Mouse (Mus musculus): Measurements from ENCODE around the gene Tbc1d12.

The Tbc1d12 gene

DNA sequence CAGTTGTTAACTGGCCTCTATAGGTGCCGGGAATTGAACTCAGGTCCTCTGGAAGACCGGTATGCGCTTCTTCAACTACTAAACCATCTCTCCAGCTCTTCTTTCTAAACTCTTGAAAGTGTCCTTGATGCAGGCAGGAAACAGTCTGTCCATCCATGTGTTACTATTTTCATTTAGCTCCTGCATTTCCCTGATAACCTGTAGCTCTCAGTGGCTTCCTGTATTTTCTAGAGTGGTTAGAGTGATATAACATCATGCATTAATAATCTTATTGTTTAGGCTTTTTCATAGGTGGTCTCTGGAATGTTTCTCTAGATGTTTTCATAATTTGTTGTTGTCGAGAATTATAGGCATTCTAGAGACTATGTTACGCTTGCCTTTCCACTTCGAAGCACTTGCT is 26.1 kb downstream of the Tbc1d12 start:
- TF ChIP-seq GATA4 (IDR thresholded peaks at IDR 0.05; ENCODE audit: insufficient replicate concordance, low read length): no peak

DNA sequence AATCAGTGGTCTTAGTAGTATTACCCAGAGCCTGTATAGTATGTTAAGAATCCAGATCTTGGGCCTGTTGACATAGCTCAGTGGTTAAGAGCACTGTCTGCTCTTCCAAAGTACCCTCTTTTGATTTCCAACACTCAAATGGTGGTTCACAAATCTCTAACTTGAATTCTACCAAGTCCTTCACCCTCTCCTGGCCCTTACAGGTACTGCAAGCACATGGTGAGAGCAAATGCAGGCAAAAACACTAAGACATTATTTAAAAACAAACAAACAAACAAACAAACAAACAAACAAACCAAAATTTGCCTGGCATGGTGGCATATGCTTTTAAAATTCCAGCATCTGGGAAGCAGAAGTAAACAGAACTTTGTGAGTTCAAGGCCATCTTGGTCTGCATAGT is 43.9 kb downstream of the Tbc1d12 start:
- TF ChIP-seq GATA4 (IDR thresholded peaks at IDR 0.05; ENCODE audit: insufficient replicate concordance, low read length): no peak

DNA sequence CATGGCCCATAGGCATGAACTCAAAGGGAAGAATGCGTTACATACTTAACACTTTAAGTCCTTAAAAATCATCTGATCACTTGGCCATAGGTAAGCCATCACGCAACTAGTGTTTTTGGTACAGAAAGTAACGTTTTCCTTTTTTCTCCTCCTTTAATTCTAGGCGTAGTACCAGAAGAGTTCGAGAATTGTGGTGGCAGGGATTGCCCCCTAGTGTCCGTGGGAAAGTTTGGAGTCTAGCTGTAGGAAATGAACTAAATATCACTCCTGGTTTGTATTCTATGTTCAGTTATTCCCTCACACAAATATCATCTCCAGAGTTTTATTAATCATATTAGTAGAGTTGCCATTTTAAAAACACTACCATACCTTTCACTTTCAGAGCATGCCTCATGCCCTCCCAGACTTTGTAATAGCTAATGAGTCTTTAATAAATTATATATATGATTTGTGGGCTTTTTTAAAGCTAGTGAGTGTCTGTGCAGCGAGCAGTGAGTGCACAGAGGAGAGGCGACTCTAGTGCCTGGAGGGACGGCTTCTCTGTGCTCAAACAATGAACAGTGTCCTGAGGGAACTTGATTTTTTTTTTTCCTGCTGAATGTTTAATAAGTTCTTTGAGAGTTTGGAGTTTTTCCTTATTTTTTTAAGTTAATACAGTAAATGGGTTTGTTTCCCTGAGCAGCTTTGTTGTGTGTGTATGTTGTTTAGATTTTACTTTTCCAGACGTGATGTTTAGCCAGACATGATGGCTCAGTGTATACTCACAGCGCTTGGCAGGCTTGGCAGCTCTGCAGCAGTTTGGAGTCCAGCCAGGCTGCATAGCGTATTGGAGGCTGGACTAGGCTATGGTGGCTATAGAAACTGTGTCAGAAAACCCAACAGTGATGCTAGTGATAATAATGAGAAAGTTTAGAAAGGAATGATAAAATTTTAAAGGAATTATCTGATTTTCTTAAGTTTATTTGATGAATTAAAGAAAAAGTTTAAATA is 65.1 kb downstream of the Tbc1d12 start:
- no peak for TF ChIP-seq GATA4 (IDR thresholded peaks at IDR 0.05; ENCODE audit: insufficient replicate concordance, low read length)

DNA sequence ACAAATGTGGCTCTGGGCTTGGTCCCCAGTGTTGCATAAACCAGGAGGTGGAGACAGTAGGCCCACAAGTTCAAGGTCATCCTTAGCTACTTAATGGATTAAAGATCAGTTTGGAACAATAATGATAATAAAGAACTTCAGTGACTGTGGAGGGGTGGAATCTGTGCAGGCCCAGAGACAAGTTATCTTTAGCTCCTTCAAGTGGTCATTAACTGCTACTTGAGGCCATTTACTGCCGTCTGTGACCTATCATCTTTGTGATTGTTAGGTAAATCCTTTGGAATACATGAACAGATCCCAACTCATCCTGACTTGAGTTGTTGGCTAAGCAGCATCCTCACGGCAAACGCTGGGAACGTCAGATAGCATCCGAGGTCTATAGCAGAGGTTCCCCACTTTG is 66.1 kb downstream of the Tbc1d12 start:
- no peak for TF ChIP-seq GATA4 (IDR thresholded peaks at IDR 0.05; ENCODE audit: insufficient replicate concordance, low read length)

DNA sequence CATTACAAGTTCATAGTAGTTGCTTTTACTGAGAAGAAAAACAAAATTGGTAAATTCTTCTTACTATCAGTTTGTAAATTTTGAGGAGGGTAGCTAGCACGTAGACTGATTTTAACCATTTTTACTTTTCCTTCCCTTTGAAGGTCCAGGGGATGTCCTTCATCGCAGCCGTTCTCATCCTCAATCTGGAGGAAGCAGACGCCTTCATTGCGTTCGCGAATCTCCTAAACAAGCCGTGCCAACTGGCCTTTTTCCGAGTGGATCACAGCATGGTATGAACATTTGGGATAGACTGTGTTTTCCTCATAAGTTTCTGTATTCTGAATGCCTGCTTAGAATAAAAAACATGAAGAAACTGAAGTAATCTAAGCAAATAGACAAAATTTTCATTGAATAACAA is 77.4 kb downstream of the Tbc1d12 start:
- TF ChIP-seq GATA4 (IDR thresholded peaks at IDR 0.05; ENCODE audit: insufficient replicate concordance, low read length): no peak

DNA sequence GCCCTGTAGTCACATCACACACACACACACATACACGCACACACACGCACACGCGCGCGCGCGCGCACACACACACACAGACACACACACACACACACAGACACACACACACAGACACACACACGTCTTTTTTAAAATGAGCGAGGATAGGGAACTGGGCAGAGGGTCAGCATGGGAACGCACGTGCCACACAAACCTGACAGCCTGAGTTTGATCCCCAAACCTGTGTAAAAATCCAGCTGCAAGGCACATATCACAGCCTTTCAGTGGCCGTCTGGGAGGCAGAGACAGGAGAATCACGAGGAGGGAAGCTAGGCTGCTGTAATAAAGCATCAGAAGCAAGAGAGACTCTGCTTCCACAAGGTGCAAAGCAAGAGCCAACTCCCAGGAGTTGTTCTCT is 78.5 kb downstream of the Tbc1d12 start:
- no peak for TF ChIP-seq GATA4 (IDR thresholded peaks at IDR 0.05; ENCODE audit: insufficient replicate concordance, low read length)

DNA sequence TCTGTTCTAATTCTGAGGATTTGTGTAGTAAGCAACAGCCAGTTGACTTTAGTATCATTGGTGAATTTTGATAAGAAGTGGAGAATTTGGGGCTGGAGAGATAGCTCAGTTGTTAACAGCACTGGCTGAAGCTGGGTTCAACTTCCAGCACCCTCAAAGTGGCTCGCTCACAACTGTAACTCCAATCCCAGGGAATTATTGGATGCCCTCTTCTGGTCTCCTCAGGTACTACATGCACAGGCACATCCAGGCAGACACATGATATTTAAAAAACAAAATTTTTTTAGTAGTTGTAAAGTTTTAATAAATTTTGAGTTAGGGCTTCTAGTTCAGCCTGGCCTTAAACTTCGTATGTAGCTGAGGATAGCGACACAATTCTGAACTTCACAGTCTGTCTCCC is 79.3 kb downstream of the Tbc1d12 start:
- TF ChIP-seq GATA4 (IDR thresholded peaks at IDR 0.05; ENCODE audit: insufficient replicate concordance, low read length): no peak

DNA sequence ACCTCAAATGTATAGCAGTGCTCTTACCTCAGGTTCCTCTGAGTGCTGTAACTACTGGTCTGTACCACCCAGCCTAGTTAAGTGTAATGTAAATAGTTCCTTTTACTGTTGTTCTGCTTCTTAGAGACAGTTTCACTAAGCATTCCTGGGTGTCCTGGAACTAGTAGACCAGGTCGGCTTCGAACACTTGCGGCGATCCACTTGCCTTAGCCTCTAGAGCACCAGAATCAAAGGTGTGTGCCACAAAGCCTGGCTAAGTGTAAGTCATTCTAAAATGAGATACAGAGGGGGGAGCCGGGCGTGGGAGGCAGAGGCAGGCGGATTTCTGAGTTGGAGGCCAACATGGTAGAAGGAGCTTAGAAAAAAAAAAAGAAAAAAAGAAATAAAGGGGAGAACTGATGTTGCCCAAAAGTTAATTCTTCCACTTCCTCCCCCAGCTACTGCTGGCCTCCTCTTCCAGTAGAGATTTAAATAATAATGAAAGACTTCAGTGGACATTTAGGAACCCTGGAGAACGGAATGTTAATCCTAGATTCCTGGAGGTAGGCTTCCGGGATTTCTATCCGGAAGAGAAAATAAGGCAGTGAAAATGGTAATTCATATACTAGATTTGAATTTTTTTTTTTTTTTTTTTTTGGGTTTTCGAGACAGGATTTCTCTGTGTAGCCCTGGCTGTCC is 92.2 kb downstream of the Tbc1d12 start:
- no peak for TF ChIP-seq GATA4 (IDR thresholded peaks at IDR 0.05; ENCODE audit: insufficient replicate concordance, low read length)

DNA sequence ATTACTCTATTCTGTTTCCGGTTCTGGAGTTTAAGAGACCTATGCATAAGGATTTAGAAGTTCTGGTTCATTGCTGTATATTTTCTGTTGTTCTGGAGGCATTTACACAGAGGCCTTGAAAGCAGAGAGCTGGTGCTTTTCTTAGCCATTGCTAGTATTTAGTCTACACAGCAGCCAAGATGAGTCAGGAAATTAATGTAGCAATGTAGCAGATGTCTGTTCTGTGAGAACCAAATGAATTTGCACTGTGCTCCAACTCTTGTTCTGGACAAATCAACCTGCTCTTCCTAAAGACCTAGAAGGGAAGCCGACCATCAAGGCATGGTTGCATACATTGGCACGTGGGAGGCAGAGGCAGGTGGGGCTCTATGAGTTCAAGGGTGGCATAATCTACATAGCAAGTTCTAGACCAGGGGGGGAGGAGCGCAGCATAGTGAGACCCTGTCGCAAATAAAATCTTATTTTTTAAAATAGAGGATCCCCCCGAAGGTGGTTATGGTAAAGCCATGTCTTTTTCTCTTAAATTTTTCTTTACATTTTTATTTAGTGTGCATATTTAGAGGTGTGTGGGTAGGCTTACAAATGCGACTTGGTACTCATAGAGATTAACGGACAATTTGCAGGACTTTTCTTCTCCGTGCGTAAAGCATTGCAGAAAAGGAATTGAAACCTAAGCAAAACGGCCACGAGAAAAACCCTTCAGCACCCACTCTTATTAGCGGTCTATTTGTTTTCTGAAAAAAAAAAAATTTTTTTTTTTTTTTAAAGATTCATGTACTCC is 93.3 kb downstream of the Tbc1d12 start:
- no peak for TF ChIP-seq GATA4 (IDR thresholded peaks at IDR 0.05; ENCODE audit: insufficient replicate concordance, low read length)

DNA sequence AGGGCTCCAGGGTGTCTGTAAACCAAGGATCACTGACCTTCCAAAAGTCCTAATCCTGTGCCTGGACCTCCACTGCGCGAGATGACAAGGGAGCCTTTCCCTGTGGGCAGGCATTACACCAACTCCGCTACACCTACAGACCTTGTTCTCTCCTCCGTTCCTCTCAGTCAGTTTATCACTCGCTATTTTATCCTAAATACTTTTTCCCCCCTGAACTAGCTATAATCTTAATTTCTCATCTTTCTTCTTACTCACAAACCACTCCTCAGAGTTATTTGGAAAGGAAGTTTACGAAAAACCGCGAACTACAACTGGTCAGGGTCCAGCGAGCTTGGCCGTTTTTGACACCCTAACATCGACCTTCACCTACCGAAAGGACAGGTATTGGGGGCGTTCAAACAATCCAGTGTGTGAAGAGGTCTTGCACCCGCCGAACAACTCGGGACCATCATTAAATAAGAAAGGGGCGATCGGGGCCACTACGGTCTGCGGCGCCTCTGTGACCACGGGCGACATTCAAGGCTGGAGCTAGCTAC is 93.9 kb downstream of the Tbc1d12 start:
- TF ChIP-seq GATA4 (IDR thresholded peaks at IDR 0.05; ENCODE audit: insufficient replicate concordance, low read length): no peak

DNA sequence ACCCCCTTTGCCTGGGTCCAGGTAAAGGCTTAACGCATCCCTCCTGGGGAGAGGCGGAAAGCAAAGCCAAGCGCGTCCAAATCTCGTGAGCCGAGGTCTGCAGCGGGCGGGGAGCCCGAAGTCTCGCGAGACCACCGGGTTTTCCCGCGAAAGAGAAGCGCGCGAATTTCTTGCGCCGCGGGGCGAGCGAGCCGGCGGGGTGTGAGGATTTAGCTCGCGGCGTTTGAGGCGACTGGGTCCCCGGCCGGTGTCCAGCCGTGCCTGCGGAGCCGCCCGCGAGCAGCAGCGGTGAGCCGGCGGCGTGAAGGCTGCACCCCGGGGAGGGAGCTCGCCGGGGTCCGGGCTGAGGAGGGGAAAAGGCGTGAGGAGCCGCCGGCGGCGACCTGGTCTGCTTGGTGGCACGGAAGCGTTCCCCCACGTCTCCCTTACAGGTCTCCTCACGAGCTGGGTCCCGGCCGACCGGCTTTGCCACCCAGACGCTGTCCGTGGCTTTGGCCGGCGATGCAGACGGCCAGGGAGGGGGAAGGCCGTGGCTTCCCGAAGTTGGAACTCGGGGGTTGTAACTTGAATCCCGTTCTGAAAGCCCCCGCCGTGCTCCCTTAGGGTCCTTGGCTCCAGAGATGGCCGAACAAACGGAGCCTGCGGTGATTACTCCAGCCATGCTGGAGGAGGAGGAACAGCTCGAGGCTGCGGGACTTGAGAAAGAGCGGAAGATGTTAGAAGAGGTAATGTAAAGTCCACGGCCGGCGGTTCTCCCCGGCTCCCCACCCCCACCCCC is 94.6 kb downstream of the Tbc1d12 start, which contains the start of gene Hells:
Gene Hells (plus strand): TSS at position 128 of the 778 bp plus-strand sequence.
- TF ChIP-seq GATA4 (IDR thresholded peaks at IDR 0.05; ENCODE audit: insufficient replicate concordance, low read length): no peak

DNA sequence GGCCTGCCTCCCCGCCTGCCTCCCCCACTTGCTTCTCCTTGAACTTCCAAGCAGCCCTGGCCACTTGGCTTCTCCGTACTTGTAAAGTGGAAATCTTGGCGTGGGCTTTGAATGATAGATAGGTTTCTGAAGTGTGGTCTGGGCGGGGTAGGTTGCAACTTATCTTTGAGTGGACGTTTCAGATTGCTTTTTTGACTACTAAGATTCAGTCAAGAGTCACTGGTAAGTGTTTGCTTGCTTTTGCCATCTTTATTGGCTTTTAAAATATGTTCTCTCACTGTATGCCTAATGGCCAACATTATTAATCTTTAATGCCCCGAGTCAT is 95.1 kb downstream of the Tbc1d12 start:
- TF ChIP-seq GATA4 (IDR thresholded peaks at IDR 0.05; ENCODE audit: insufficient replicate concordance, low read length): no peak

DNA sequence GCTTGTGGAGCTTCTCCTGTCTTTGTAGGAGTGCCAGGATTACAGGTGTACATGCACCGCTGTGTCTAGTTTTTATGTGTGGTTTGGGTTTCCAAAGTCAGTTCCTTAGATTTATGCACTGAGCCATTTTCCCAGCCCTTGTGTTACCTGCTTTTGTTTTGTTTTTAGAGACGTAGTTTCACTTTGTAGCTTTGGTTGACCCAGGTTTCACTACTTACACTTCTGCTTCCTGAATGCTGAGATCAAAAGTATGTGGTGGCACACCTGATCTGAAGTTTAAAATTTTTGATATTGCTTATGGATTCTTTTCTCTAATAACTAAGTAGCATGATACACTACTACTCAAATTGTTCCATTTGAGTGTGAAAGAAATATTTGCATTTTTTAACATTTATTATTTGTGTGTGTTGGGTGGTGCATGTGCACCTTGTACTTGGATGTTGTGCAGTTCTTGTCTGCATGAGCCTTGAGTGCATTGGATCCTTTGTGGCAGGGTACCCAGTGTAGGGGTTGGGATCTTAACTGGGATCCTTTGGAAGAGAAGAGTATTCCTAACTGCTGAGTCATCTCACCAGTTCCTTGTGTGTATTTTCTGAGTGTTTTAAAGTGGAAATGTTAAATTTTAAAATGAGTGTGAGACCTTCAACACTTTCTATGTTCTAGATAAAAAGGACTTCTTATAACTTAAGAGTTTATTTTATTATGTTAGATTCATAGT is 108.4 kb downstream of the Tbc1d12 start:
- TF ChIP-seq GATA4 (IDR thresholded peaks at IDR 0.05; ENCODE audit: insufficient replicate concordance, low read length): no peak
